Mouse (Mus musculus) lung, embryonic 16.5 days (tissue): ENCODE results near the gene Mymk. TPM values are rescaled to one million over a fixed set of nuclear protein-coding genes. Genes with fewer than 3 reads are reported as not detected.
A peak's percentile ranks its signal among the peaks of the same experiment; 100 is the strongest.

Experiments used
- ATAC-seq: fragments of 200-750 bp; cut with Nextera tagmentation; 2 replicates; pipeline ENCODE4 v1.8.0; 2017; ENCODE audit warnings: low read depth, mild to moderate bottlenecking, moderate library complexity
- H3K27ac ChIP-seq: fragments of 300-500 bp; sonication (generic); 2 replicates; pipeline ENCODE4 v1.5.1; 2014; ENCODE audit warnings: mild to moderate bottlenecking, control low read depth, low read length
- H3K27me3 ChIP-seq: fragments of 300-500 bp; sonication (generic); 2 replicates; pipeline ENCODE4 v1.6.1; 2014; ENCODE audit warnings: low read depth, low read length, mixed read lengths; ENCODE audit not compliant: control insufficient read depth, insufficient read depth
- H3K36me3 ChIP-seq: fragments of 300-500 bp; sonication (generic); 2 replicates; pipeline ENCODE4 v1.6.1; 2014; ENCODE audit warnings: low read length; ENCODE audit not compliant: control insufficient read depth, insufficient read depth
- H3K4me1 ChIP-seq: fragments of 300-500 bp; sonication (generic); replicated peaks from 2 replicates; pipeline ENCODE4 v1.6.1; 2014; ENCODE audit warnings: low read length, mixed read lengths; ENCODE audit not compliant: control insufficient read depth, insufficient read depth
- H3K4me2 ChIP-seq: fragments of 300-500 bp; sonication (generic); 2 replicates; pipeline ENCODE4 v1.6.1; 2014; ENCODE audit warnings: low read depth, low read length, control low read depth
- H3K4me3 ChIP-seq: fragments of 300-500 bp; sonication (generic); 2 replicates; pipeline ENCODE4 v1.5.1; 2014; ENCODE audit warnings: mild to moderate bottlenecking, low read length, control low read depth
- H3K9ac ChIP-seq: fragments of 300-500 bp; sonication (generic); 2 replicates; pipeline ENCODE4 v1.6.1; 2014; ENCODE audit warnings: low read length, control low read depth
- H3K9me3 ChIP-seq: fragments of 300-500 bp; sonication (generic); 2 replicates; pipeline ENCODE4 v1.6.1; 2016; ENCODE audit warnings: low read length; ENCODE audit not compliant: control insufficient read depth
- WGBS: fragments of 180-500 bp; shearing (Covaris S2); extraction: QIAGEN DNeasy Blood & Tissue Kit; methylation state at CpG from one replicate; pipeline ENCODE4 v1.1.7; 2014; 5-methylcytosine and 5-hydroxymethylcytosine counted together
- polyA plus RNA-seq: library from polyadenylated mRNA; unstranded; fragments of >200 nt; fragmentation: Nextera tagmentation; extraction: Ambion mirVana; gene quantifications from 2 replicates; pipeline ENCODE4 v1.2.1, GENCODE M21; 2015

The Mymk gene
- polyA plus RNA-seq, 1 experiment from 2014 or later: 1.6 TPM

DNA sequence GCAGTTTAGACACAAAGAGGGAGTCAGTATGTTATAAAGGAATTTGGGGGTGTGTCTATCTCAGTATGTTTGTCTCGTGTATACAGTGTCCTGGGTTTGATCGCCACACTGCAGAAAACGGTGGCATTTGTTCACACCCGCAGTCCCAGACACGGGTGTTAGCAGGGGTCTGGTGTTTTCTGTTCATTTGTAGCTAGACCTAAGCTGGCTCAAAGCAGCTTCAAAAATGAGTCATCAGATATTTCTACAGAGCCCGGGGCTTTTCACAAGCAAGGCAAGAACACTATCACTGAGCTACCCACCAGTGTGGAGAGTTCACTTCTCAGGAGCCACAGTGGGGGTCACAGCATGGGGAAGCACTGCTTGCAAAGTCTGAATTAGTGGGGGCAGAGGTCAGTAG is 22.6 kb downstream of the Mymk start:
- H3K27ac ChIP-seq: no peak overlapping the region
- H3K4me2 ChIP-seq: no peak overlapping the region
- no peaks in the 10 kb centered on the region for H3K27me3 ChIP-seq
- H3K36me3 ChIP-seq: no peaks in the 10 kb centered on the region
- no peaks in the 10 kb centered on the region for H3K9me3 ChIP-seq
- 45% methylated on average over 6 of the region's 6 CpGs for WGBS
- H3K4me1 ChIP-seq: peaks cover 5% of the 10 kb centered on the region; the same call in 1 of the 2 replicates
- no peak overlapping the region for H3K4me3 ChIP-seq
- H3K9ac ChIP-seq: no peak overlapping the region
- no peak for ATAC-seq

DNA sequence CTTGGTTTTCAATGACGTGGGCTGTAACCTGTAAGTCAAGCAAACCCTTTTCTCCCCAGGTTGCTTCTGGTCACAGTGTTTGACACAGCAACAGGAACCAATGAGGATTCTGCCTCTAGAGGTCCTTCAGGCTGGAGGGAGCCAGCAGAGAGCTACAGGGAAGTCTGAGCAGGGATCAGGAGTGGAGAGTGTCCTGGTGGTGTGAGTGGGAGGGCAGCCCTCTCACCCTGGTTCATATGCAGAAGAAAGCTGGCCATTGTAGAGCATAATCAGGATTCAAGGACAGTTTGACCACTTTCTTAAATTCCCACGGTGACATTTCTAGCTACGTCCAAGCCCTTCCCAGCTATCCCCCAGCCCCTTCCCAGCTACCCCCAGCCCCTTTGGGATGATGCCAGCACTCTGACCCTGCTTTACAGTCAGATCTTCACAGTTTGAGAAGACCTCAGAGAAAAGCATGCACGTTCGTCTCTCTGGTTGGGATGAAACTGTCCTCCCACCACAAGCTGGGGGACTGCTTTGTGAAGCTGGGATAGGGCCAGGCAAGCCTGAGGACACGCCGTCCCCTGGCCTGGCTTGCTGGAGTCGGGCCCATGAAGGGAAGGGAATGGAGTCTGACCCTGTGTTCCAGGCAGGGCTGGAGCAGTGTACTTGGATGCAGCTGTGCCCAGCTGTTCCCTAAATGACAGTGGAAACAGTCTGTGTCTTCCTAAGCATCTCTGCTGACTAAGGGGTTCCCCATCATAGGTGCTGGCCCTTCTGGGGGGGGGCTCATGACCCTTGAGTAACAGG is 25.8 kb downstream of the Mymk start:
- Histone ChIP-seq H3K27me3 (no peaks in the 10 kb centered on the region), H3K4me3 (no peak overlapping the region), H3K36me3 (no peaks in the 10 kb centered on the region), H3K4me1 (peaks cover 9% of the 10 kb centered on the region; the same call in 1 of the 2 replicates), H3K27ac (peak overlapping the region; percentile 94), H3K9ac (no peak overlapping the region; the same call in 1 of the 2 replicates), H3K9me3 (no peaks in the 10 kb centered on the region), H3K4me2 (no peak overlapping the region)
- peak; percentile 97 for ATAC-seq
- 51% methylated on average over 8 of the region's 8 CpGs for WGBS

DNA sequence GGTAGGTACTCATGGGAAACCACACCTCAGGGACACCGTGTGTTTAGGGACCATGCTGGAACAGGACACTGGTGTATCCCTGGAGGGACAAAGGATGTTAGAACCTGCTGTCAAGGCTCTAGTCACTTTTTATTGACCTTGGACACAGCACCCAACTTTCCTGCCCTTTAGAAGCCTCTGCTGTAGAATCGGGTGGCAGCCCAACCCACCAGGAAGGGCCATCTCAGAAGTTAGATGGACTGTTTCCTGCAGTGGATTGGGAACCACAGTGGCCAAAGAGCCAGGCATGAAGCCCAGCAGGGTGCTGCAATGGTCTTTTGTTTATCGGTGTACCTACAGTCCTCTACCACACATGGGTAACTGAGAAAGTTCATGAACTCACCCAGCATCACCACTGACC is 27.3 kb downstream of the Mymk start:
- Histone ChIP-seq H3K9me3 (no peaks in the 10 kb centered on the region), H3K36me3 (no peaks in the 10 kb centered on the region), H3K27me3 (no peaks in the 10 kb centered on the region), H3K27ac (no peak overlapping the region), H3K4me1 (peaks cover 9% of the 10 kb centered on the region; the same call in 1 of the 2 replicates), H3K9ac (no peak overlapping the region), H3K4me2 (no peak overlapping the region), H3K4me3 (no peak overlapping the region)
- 68% methylated on average over 3 of the region's 3 CpGs for WGBS
- ATAC-seq: no peak

DNA sequence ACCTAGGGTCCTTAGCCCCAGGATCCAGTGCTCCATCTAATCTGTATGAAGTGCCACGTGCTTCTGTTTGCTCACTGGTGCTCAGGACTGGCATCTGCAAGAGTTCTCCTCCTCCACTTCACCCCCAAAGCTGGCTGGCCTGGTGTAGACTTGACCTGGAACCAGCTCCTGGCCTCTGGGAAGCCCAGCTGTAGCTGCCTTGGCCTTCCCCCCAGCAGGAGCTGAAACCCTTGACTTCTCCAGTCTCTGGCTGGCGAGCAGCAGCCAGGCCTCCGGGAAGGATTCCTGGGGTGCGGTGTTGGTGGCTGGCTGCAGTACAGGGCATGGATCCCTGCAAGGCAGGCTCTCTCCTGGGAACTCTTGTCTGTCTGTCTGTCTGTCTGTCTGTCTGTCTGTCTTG is 27.8 kb downstream of the Mymk start:
- 64% methylated on average over 4 of the region's 4 CpGs for WGBS
- H3K4me3 ChIP-seq: no peak overlapping the region
- no peak overlapping the region for H3K4me2 ChIP-seq
- no peak overlapping the region for H3K27ac ChIP-seq
- no peaks in the 10 kb centered on the region for H3K9me3 ChIP-seq
- no peak overlapping the region for H3K9ac ChIP-seq
- H3K4me1 ChIP-seq: peaks cover 9% of the 10 kb centered on the region; the same call in 1 of the 2 replicates
- no peaks in the 10 kb centered on the region for H3K27me3 ChIP-seq
- H3K36me3 ChIP-seq: no peaks in the 10 kb centered on the region
- ATAC-seq: no peak

DNA sequence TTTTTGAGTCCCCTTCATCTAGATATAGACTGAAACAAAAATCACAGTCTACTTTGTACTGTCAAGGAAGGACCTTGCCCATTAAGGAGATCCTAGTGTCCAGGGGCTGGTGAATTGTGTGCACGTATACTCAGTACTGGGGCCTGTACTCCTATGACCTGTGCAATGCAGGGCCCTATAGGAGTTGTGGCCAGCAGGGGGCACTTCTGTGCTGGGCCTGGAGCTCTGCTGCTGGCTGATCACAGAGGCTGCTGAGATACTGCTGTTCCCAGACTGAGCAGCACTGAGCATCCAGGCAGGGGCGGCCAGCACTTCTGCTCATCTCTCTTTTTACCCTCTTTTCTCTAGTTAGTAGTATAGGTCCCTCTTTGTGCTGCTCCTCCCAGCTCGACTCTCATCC is 28.5 kb downstream of the Mymk start:
- H3K4me3 ChIP-seq: no peak overlapping the region
- ATAC-seq: peak; percentile 72
- no peaks in the 10 kb centered on the region for H3K9me3 ChIP-seq
- 24% methylated on average over 3 of the region's 3 CpGs for WGBS
- H3K27me3 ChIP-seq: no peaks in the 10 kb centered on the region
- H3K27ac ChIP-seq: no peak overlapping the region
- H3K4me2 ChIP-seq: no peak overlapping the region
- H3K9ac ChIP-seq: no peak overlapping the region
- H3K36me3 ChIP-seq: no peaks in the 10 kb centered on the region
- H3K4me1 ChIP-seq: peaks cover 9% of the 10 kb centered on the region; the same call in 1 of the 2 replicates

DNA sequence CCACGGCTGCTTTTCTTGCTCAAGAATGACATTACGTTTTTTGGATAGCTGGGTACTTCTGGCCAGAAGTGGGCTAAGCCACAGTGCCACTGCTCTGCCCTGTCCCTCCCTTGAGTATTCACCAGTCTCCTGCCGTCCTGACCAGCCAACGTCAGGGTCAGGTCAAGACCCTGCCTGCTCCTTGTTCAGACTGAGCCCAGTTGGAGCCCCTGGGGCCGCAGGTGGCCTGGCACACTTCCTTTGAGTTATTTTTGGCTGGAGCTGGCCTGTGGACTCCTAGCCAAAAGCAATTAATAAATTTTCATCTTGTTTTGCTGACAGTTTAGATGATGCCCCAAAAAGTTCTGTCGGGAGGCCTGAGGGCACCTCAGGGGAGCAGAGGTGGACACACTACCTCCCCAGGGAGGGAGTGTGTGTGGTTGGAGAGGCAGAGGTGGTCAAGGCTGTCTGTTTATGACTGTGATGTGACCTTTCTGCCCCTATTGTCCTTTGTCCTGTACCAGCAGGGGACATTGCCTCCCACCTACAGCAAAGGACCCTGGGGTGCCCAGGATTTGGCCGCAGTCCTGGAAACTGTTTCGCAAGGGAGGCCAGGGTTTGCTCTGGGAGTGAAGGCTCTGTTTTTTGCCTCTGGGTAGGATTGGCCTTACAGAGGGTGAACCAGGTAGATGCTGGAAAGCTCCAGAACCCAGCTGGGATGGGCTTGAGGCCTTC is 29.7 kb downstream of the Mymk start:
- no peak for ATAC-seq
- Histone ChIP-seq H3K4me3 (no peak overlapping the region), H3K36me3 (no peaks in the 10 kb centered on the region), H3K4me1 (peaks cover 9% of the 10 kb centered on the region; the same call in 1 of the 2 replicates), H3K9me3 (no peaks in the 10 kb centered on the region), H3K9ac (no peak overlapping the region), H3K27ac (no peak overlapping the region), H3K4me2 (no peak overlapping the region), H3K27me3 (no peaks in the 10 kb centered on the region)
- WGBS: 64% methylated on average over 8 of the region's 8 CpGs

DNA sequence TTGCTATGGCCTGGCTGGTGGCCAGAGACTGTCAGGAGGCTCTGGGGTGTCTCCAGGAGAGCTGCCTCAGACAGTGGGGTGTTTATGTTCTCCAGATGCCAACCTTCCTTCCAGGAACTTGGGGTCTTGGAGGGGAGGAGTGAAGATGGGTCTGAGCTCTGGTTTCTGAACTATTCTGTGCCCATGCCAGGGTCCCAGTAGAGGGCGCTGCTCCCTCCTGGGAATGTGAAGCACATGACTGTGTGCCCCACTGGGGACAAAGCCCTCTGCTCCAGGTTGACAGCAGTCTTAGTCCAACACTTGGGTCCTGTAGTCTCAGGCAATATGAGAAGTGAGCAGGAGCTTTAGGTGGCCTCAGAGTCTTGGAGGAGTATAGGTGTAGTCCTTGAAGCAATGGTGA is 32.7 kb downstream of the Mymk start:
- Histone ChIP-seq H3K4me2 (no peak overlapping the region), H3K27ac (no peak overlapping the region), H3K4me1 (peaks cover 4% of the 10 kb centered on the region; the same call in 1 of the 2 replicates), H3K9me3 (no peaks in the 10 kb centered on the region), H3K9ac (no peak overlapping the region), H3K27me3 (no peaks in the 10 kb centered on the region), H3K4me3 (no peak overlapping the region), H3K36me3 (no peaks in the 10 kb centered on the region)
- ATAC-seq: no peak
- 0% methylated on average over 1 of the region's 1 CpGs for WGBS

DNA sequence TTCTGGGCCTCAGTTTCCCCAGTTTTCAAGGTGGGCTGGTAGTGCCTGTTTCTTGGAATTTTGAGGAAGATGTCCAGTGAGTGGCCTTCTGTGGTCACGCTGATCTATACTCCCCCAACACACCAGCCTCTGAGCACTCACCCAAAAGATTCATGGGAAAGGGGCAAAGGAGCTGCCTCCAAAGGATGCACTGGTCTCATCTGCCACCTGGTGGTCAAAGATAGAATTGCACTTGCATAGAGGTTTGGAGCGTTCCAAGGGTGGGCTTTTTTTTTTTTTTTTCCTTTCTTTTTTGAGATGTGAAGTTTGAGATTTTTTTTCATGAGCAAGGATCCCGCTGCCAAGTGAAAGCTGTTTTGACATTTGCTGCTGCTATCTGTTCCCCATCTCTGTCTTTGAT is 33.4 kb downstream of the Mymk start:
- 0% methylated on average over 3 of the region's 3 CpGs for WGBS
- H3K9ac ChIP-seq: no peak overlapping the region
- no peaks in the 10 kb centered on the region for H3K27me3 ChIP-seq
- ATAC-seq: peak; percentile 29; the same call in 1 of the 2 replicates
- H3K9me3 ChIP-seq: no peaks in the 10 kb centered on the region
- H3K36me3 ChIP-seq: no peaks in the 10 kb centered on the region
- no peak overlapping the region for H3K4me3 ChIP-seq
- H3K27ac ChIP-seq: no peak overlapping the region
- H3K4me2 ChIP-seq: no peak overlapping the region
- H3K4me1 ChIP-seq: no peaks in the 10 kb centered on the region; the same call in 1 of the 2 replicates

DNA sequence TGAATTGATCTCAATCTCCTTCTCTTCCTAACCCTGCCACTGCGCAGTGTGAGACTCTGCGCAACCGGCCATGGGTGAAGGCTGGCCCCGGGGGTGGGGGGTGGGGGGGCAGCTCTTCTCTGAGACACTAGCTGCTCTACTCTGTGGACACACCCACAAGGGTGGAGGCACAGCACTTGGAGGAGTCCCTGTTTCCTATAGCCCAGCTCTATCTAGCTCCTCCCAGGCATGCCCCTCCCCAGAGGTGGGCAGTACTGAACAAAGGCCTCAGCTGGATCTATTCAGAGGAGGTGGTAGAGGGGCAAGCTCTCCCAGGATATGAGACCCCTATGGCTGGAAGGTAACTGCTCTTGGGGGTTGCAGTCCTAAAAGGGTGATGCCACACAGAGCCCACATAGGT is 35.0 kb downstream of the Mymk start:
- Histone ChIP-seq H3K4me2 (no peak overlapping the region), H3K36me3 (no peaks in the 10 kb centered on the region), H3K9ac (no peak overlapping the region), H3K4me1 (no peaks in the 10 kb centered on the region; the same call in 1 of the 2 replicates), H3K9me3 (no peaks in the 10 kb centered on the region), H3K27me3 (no peaks in the 10 kb centered on the region), H3K4me3 (no peak overlapping the region), H3K27ac (peak overlapping the region; percentile 1; the same call in 1 of the 2 replicates)
- ATAC-seq: peak; percentile 53; the same call in 1 of the 2 replicates
- WGBS: 60% methylated on average over 4 of the region's 4 CpGs
